Mouse (Mus musculus) cerebral cortex, adult 2 months (tissue): ENCODE results near the gene Sgpl1.

Experiments
- whole genome bisulfite sequencing: fragments of 180-500 bp; shearing (Covaris S2); methylation state at CpG from one replicate; pipeline ENCODE4 v1.1.7; 2018; 5-methylcytosine and 5-hydroxymethylcytosine counted together

Sgpl1 gene

DNA sequence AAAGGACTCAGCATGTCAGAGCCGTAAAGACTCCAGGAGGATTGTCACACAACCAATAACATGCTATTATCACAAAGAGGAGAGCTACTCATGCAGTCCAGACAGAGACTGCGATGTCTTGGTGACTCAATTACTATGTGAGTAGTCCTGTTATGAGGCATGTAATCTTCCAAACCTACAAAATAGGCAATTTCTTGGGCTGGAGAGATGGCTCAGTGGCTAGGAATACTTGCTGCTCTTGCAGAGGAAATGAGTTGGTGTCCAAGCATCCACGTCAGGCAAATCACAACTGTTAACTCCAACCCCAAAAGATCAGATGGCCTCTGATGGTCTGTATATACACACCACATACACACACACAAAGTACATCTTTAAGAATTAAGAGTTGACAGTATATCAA lies 8.1 kb upstream of the Sgpl1 start:
- 88% methylated on average over 3 of the region's 3 CpGs for whole genome bisulfite sequencing

DNA sequence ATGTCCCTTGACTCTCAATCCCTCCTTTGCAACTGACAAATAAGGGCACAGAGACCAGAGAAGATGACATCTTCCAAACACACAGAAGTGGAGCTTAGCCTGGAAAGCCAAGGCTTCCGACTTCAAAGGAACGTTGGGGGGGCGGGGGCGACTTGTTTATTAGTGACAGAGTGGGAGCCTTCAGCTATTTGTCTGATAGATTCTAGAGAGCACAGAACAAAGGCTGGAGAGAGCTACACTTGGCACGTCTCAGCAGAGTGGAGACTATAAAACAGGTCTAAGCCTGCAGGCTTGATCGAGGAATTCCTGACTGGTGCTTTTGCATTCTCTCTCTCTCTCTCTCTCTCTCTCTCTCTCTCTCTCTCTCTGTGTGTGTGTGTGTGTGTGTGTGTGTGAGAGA lies 3.1 kb upstream of the Sgpl1 start:
- WGBS = 59% methylated on average over 6 of the region's 6 CpGs

GRCm38 (mm10) chr10:61149476-61149875 lies 2.0 kb upstream of the Sgpl1 start:
- 88% methylated on average over 3 of the region's 3 CpGs for WGBS

- WGBS = 2% methylated on average over 14 of the region's 14 CpGs
These were observed 721 bp downstream of the Sgpl1 start for GRCm38 (mm10) chr10:61146807-61147156.

DNA sequence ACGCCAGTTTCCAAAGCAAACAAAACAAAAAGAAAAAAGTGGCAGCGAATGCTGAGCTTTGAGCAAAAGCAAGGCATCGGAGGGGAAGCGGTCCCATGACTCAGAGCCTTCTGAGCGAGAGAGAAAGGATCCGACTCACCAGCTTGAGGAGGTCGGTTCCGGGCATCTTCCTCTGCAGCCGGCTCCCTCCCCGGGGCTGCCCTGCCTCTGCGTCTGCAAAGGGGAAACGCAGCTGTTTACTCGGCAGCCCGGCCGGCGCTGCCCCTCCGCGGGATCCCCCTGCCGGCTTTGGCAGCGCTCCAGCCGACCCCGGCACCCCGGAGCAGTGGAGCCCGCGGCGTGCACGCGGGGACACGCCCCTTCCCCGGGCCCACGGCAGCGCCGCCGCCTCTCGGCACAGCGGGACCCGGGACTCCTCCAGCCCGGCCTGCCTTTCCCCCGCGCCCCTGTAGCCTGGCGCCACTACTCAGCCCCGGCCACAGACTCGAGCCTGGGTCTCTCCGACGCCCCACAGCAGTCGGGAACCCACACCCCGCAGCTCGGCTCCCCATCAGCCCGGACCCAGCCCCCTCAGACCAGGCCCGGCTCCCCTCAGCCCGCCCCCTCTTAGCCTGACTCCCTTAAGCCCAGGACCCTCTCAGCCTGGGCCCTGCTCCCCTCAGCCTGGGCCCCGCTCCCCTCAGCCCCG lies 1.2 kb downstream of the Sgpl1 start:
- under 1% methylated on average over 53 of the region's 53 CpGs for WGBS

- WGBS = 3% methylated on average over 3 of the region's 3 CpGs
These were observed 1.8 kb downstream of the Sgpl1 start for GRCm38 (mm10) chr10:61145766-61146118.

GRCm38 (mm10) chr10:61143343-61143742 lies 4.2 kb downstream of the Sgpl1 start:
- WGBS = 92% methylated on average over 2 of the region's 2 CpGs

- WGBS = 57% methylated on average over 1 of the region's 1 CpGs
These were observed 9.9 kb downstream of the Sgpl1 start for GRCm38 (mm10) chr10:61137567-61137966.

GRCm38 (mm10) chr10:61135226-61135839 lies 12.2 kb downstream of the Sgpl1 start:
- WGBS = 67% methylated on average over 3 of the region's 3 CpGs

DNA sequence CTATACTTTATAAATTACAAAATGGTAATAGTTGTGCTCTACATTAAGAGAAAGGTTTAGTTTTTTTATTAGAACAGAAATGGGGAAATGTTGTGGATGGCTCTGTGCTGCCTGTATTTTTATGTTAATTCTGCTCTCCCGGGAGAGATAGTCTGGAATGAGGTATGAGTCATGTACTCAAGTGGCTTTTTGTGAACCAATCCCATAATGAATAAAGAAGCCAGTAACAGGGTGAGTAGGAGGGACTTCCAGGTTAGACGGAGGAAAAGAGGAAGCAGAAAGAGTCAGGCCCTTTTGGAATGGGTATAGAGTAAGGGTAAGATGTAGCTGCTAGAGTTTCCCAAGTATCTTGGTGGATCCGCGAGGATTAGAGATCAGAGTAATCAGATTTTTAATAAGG lies 13.5 kb downstream of the Sgpl1 start:
- WGBS = 65% methylated on average over 4 of the region's 4 CpGs

GRCm38 (mm10) chr10:61130959-61131358 lies 16.5 kb downstream of the Sgpl1 start:
- WGBS = 81% methylated on average over 3 of the region's 3 CpGs

DNA sequence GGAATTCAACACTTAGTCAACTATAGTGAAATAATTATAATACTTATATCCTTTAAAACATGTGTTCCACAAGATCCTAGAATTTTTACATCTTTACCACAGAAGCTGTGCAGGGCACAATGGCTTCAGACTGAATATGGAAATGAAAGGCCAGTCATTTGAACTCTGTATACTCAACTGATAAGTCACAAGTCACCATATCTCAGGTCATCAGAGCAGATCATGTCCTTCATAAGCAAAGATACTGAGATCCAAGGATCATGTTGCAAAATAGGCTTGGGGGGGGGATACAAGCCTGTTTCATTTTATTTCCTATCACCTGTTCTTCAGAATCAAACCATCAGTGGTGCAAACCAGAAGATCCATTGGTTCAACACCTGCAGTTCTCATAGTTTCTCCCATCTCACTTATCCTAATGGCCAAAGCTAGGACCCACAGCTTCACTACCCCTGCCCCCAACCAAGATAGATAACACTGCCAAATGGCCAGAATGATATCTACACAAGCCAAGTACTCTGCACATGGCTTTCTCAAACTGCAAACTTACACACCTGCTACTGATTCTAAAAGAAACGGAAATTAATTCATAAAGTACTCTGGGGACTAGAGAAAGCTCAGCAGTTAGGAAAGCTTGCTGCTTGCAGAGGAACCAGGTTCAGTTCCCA lies 18.7 kb downstream of the Sgpl1 start:
- WGBS = 90% methylated on average over 1 of the region's 1 CpGs

DNA sequence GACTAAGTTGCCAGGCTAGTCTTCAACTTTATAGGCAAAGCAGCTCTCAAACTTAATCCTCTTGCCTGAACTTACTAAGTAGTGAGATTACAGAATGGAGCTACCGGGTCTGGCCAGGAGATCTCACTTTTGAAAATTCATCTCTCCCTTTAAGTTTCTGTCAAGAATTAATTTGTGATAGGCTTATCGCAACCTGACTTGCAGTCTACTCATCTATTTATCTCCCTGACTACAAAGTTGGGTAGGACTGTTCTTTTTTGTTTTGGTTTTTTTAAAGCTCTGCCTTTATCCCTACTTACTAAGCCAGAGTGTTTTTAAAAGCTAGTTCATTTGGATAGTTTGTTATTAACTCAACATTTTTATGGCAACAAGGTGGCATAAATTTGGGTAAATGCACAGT lies 23.0 kb downstream of the Sgpl1 start:
- 96% methylated on average over 2 of the region's 2 CpGs for WGBS

DNA sequence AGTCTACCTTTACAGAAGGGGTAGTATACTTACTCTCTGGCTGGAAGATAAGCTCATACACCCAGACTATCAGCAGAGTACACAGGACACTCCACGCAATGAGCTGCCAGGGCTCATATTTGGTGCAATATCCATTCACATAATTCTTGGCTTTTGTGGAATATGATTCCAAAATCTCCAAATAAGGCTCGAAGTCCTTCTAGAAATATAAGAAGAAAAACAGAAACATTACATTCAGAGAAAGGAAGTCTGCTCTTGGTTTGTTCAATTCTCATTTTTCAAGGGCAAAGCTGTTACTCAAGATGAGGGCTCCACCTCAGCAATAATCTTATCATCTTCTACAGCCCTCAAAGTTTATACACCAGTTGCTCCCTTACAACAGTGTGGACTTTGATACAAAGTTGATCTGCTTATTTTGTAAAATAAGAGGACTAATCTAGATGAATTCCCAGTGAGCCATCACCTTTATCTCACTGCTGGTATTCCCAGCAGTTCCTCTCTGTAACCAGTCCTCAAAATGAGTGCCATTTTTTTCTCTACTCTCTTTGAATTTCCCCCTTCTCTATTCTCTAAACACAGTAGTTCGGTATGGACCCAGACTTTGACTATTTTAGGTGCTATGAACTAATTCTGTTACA lies 24.1 kb downstream of the Sgpl1 start:
- WGBS = 85% methylated on average over 3 of the region's 3 CpGs

DNA sequence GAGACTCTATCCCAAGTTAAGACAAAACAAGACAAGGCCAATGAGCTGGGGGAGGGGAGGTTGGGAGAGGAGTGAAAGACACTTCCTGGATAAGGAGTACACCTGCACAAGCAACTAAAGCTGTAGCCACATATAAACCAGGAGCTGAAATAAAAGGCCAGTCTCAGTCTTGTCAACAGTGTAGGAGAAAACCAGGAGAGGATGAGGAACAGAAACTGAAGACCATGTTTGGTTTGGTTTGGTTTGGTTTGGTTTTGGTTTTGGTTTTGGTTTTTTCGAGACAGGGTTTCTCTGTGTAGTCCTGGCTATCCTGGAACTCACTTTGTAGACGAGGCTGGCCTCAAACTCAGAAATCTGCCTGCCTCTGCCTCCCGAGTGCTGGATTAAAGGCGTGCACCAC lies 25.8 kb downstream of the Sgpl1 start:
- WGBS = 96% methylated on average over 4 of the region's 4 CpGs

GRCm38 (mm10) chr10:61114246-61114720 lies 33.2 kb downstream of the Sgpl1 start:
- 100% methylated on average over 2 of the region's 2 CpGs for WGBS

DNA sequence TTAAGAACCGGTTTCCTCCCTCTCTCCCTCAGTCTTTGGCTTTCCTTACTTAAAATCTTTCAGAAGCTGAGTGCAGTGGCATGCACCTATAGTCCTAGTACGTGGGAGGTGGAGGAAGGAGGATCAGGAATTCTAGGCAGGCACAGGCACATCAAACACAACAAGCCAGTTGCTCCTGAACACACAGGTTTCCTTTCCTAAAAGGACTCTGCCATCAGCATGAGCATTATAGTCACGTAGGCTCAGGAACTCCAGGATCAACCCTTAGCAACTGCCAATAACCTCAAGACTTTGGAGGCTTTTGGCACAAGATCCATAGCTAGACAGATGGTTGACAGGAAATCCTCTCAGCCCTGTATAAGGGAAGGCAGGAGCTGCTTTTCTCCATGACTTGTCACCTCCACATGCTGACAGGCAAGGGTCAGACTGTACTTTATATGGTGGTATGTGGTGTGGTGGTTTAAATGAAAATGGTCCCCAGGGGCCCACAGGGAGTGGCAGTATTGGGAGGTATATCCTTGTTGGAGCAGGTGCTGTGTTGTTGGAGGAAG lies 43.9 kb downstream of the Sgpl1 start:
- 77% methylated on average over 3 of the region's 3 CpGs for WGBS

DNA sequence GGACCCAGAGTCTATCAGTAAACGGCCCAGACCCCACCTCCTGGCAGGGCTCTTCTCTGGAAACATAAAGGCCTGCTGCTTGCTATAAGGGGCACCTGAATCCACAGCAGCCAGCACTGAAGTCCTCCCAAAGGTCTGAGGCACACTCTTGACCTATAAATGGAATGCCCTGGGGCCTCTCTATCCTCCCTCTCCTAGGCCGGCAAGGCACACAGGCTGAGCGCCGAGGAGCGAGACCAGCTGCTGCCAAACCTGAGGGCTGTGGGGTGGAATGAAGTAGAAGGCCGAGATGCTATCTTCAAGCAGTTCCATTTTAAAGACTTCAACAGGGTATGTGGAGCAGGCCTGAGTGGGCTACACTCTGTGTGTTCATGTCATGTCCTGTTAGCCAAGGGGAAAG lies 55.6 kb downstream of the Sgpl1 start:
- WGBS = 86% methylated on average over 6 of the region's 6 CpGs

GRCm38 (mm10) chr10:61089170-61090142 lies 58.0 kb downstream of the Sgpl1 start, which contains the start of gene Pcbd1:
Gene Pcbd1 (plus strand): TSS chr10:61089331.
- WGBS = 22% methylated on average over 33 of the region's 33 CpGs

DNA sequence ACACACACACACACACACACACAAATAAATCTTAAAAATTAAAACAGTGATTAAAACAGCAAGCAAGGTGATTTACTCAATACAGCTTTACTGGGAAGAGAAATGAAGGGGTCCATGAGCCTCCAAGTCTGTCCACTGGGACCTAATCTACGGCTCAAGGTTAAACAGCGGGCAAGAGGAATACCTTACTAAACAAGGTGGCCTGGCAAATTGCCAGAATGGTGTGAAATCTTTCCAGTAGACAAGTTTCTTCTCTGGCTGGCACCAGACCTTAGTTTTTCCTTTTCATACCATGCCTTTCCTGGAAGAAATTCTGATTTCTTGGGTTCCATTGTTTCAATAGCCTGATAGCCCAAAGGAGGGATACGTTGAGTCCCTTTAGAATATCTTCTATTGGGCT lies 59.0 kb downstream of the Sgpl1 start:
- 97% methylated on average over 3 of the region's 3 CpGs for WGBS

DNA sequence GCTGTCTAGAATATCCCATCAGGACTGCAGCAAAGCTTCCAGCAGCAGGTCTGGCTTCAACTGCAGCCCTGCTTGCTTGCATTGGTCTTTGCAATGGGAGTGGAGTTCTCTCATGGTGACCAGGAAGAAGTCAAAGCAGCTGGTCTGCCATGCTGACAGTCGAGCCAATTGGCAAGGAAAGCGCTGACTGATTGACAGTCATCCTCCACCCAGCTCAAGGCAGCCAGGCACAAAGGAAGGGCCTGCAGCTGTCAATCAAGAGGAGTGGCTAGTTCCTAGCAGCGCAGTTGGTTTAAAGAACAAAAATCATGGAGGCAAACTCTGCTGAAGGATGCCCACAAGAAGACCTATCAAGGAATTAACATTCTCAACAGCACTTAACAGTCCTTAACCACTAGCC lies 61.0 kb downstream of the Sgpl1 start:
- WGBS = 59% methylated on average over 3 of the region's 3 CpGs
